Mouse (Mus musculus): ENCODE measurements around the gene Aifm1.
"Not testable (repeated sequence)": the region's sequence is repeated elsewhere in the genome, so short reads cannot be mapped to it uniquely, and the experiment has no call there.

Gene Aifm1

DNA sequence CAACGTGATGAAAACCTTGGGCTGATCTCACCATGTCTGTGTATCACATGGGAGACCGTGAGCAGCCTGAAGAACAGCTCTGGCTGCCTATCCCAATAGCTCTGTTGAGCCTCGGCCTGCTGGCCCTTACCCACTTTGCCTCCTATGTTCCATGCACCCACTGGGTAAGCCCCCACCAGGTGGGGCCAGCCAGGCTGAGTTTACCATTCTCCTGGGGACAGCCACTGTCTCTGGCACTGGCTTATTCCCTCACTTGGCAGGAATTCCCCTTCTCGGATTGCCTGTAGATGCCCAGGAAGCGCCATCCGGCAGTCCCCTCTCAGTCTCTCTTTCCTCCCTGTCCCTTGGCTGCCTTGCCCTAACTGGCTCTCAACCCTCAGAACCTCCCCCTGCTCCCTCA, 56.4 kb downstream of the Aifm1 start:
- no peak for DNase-seq (ENCODE audit: low spot score in 2 of 2)

DNA sequence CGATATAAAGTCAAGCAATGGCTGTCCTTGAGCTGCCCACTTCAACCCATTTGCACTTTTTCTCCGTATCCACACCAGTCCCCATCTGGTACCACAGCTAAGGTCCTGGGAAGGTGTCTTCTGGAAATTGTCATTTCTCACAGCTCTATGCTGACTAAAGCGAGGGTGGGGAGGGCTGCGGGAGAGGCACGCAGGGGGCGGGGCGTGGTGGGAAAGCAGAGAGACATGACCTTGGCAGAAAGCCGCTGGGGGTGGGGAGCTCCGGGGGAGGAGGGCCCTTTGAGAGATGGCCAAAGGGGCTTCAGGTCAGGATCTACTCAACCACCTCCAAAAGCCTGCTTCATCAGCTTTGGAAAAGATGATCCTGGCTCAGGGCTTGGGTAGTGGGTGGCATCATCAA, 58.3 kb downstream of the Aifm1 start:
- DNase-seq (ENCODE audit: low spot score in 2 of 2): no peak

DNA sequence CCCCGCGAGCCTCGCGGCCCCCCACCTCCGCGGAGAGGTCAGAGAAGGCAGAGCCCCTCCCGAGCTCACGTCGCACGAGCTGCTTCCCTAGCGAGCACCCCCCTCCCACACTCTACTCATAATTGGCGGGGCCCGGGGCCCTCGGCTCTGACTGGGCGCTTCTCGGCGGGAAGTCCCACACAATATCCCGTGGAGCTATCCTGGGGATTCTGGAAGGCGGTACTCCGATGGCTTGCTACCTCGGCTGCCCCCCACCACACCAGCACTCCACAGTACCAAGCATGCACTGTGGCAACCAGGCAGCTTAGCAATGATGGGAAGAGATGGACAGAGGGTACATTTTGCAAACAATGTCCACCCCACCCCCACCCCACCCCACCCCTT, 58.9 kb downstream of the Aifm1 start:
- no peak for DNase-seq (ENCODE audit: low spot score in 2 of 2)

DNA sequence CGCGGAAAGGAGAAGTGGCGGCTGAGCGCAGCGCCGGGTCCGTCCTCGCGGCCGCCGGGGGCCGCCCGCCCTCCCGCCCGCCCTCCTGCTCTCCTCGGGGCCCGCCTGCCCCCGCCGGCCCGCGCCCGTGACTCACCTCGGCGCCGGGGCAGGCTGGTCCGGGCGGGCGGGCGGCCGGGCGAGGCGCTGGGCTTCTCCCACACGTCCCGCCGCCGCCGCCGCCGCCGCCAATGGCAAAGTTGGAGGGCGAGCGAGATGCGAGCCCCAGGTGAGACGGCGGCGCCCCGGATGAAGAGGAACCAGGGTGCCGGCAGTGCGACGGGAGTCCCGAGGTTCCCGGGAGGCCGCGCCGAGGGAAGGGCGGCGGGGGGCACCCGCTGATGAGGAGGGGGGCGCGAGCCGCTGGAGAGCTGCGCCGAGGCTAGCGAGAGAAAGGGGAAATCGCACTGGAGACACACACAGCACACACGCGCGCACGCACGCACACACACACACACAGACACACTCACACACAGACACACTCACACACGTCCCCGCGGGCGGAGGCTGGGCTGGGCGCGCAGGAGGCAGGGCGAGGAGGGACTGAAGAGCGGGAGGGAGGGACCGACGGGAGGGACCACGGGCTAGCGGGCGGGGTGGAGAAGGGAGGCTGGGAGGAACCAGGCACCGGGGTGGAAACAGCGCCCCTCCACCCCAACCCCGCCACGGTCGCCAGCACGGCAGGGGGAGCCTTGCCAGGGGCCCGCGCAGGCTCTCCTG, 59.4 kb downstream of the Aifm1 start:
- peak; percentile 62 to 78 for DNase-seq (ENCODE audit: low spot score in 2 of 2)

DNA sequence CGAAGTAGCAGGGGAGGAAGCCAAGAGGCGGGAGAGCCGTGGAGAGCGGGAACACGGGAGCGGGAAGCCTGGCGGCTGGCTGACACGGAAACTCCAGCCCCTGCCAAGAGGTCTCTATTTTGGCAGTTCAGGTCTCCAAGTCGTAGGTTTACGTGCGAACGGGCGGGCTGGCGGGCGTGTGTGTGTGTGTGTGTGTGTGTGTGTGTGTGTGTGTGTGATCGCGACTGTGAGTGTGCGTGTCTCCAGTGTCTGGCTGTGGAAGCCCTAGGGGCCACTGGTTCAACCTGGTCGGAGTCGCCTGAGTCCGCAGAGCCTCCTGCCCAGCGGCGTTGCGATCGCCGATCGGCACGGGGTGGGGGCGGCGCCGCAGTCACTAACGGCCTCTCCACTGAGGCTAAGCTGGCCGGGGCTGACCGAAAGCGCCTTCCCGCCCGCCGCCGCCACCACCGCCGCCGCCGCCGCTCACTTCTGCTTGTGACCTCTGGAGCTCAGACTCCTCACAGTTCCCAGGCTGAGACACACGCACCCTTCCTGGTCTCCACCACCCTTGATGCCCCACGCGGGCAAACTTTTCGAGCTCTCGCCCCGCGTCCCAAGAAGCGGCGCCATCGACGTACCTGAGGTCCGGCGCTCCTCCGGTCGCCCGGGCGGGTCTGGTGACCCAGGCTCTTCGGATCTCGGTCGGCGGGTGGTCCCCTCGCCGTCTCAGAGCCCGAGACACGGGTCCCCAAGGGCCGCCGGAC, 60.3 kb downstream of the Aifm1 start:
- DNase-seq (ENCODE audit: low spot score in 2 of 2): peak in 1 of 2 experiments; percentile 34

DNA sequence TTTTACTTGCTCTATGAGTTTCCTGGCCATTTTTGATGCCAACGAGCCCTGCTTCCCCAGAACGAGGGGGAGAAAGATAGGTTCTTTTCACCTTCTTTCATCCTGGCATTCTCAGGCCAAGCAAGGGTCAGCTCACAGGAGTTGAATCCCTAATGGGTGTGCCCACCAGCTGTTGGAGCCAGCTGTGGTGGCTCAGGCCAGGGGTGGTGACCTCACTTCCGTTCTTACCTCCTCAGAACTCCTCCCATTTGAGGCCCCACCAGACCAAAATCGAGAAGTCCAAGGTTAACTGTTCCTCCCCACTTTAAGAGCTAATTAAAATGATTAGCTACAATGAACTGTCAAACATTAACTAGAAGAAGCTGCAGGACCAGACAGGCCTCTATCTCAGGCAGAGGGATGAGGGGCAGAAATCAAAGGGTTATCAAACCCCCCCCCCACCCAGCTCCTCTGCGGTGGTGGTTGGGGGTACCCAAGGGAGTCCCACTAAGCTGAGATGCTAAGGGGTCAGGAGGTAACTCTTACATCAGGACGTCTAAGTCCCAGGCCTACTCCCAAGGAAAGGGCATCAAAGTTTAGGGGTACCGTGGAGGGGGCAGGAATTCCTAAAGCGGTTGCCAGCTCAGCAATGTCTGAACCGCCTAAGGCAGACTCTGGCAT, 61.0 kb downstream of the Aifm1 start:
- DNase-seq (ENCODE audit: low spot score in 2 of 2): no peak

DNA sequence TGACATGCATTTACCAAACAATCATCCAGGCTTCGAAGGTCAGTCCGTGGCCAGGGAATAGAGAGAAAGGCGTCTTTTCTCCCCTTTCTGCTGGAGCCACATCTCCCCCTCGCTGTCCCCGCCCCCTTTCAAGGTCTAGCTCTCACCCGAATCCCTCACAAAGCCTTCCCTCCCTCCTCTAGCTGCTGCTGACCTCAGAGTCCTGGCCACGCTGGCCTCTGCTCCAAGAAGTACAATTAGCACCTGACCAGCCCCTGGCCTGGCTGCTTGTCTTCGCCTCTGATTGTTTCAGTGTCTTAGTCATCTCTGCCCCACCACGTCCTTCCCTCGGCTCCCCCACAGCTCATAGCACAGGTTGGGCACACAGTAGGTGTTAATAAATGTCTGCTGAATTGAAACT, 63.7 kb downstream of the Aifm1 start:
- no peak for DNase-seq (ENCODE audit: low spot score in 2 of 2)

DNA sequence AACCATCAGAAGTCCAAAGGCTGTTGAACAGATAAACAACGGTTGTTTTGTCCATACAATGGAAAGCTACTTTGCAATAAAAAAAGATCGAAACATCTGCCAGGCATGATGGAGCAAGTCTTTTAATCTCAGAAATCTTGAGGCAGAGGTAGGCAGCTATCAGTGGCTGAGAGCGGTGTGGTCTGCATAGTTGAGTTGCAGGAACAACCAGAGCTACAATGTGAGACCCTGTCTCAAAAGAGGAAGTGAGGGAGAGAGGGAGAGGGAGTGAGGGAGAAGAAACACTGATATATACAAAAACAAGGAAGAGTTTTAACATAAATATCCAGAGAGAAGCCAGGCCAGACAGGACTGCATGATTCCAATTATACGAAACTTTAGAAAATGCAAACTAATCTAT, 68.7 kb downstream of the Aifm1 start:
- no peak for DNase-seq (ENCODE audit: low spot score in 2 of 2)

DNA sequence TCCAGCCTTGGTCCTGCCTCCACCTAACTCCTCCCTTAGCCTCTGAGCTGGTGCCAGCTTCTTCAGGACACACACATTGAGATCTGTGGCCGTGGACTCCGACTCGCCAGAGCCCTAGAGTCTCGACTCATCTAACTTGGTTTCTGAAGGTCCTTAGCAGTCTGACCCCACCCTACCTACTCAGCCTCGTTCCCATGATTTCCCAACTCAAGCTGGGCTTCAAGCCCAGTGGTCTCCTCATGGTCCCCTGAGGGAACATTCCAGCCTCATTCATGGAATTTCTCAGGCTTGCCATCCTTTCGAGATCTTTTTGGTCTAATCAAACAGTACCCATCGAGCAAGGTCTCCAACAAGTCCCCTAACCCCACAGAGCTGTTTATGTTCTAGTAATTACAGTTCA, 71.4 kb downstream of the Aifm1 start:
- DNase-seq (ENCODE audit: low spot score in 2 of 2): no peak

DNA sequence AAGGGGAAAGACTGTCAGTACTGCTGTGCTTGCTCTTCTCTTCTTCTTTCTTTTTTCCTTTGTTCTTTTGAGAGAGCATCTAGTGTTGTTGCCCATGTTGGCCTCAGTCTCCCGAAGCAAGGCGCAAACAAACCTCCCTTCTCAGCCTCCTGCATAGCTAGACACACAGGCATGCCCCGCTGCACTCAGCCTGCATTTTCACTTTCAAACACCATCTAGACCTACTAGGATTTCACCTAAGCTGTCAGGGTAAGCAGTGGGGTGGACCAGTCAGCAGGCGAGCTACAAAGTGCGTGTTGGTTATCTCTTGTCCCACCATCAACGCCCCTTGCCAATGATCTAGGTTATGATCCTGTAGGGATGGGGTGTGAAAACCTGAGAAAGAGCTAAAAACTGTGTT, 71.8 kb downstream of the Aifm1 start:
- DNase-seq (ENCODE audit: low spot score in 2 of 2): no peak

DNA sequence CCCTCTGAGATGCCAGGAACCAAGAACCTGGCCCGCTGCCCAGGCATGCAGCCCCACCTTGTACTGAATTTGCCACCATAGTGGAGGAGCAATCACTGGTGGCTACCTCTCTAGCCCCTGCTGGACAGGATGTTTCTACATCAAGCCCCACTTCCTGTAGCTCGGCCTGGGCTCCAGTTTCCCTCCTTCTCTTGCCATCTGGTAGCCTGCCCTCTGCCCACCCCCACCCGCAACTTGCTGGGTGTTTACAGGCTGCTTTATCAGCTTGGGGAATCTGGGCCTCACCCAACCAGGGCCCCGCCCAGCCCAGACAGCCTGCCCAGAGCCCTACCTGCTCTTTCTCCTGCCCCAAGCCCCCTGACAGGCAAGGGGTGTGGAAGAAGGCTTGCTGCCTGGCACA, 74.3 kb downstream of the Aifm1 start:
- DNase-seq (ENCODE audit: low spot score in 2 of 2): no peak

DNA sequence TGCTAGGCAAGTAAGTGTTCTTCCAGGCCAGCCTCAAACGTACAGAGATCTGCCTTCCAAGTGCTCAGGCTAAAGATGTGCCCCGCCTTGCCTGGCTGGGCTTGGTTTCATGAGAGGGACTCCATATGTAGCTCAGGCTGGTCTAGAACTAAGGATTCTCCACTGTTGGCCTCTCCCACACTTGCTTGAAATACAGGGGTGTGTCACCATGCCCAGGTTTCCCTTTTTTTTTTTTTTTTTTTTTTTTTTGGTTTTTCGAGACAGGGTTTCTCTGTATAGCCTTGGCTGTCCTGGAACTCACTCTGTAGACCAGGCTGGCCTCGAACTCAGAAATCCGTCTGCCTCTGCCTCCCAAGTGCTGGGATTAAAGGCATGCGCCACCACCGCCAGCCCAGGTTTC, 77.3 kb downstream of the Aifm1 start:
- not testable (repeated sequence) for DNase-seq (ENCODE audit: low spot score in 2 of 2)

DNA sequence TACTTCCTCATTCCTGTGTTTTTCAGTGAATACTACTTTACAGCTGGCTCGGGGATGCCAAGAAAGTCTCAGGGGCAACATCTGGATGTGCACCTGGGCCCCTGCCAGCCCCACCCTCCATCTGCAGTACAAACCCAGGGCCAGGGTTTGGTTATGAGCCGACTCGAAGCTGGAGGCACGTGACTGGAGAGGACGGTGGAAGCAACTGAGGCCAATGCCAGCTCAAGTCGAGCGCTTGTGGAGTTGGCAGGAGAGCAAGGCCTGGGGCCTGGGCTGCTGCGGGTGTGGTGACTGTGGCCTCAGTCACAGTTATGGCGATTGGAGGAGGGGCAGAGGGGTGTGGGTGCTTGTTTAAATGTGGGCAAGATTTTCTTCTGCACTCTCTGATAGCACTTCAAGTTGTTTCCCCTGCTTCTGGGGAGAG, 77.9 kb downstream of the Aifm1 start:
- DNase-seq (ENCODE audit: low spot score in 2 of 2): no peak

DNA sequence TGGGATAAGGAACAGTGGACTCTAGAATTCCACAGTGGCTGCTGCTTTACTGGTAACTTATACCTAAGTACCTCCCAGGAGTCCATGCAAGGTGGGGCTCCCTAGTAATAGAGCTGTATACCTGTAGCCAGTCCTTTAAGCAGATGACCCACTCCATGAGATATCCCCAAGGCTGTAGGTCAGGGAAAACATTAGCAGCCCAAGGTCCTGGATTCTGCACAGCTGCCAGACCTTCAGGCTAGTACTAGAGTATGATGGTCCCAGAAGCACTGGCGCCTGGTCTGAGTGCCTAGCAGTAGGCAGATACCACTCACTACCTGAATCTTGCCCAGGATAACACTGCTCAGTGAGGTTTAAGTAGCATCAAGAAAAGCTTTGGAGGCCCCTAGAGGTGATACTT, 79.1 kb downstream of the Aifm1 start:
- DNase-seq (ENCODE audit: low spot score in 2 of 2): no peak

DNA sequence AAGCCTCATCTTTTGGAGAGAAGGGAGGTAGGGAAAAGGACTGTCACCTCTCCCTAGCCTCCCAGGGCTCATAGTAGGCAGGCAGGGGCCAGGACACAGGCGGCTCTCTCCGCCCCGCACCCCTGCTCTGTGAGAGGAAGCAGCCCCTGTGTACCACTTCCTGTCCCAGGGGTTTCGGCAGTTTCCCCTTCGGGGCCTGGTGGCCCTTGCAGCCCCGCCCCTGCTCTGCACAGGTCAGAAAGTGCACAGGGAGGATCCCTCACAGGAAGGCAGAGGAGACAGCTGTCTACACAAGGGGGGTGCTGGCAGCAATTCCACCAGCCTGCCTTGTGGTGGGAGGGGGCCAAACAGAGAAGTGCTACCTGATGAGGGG, 79.8 kb downstream of the Aifm1 start:
- DNase-seq (ENCODE audit: low spot score in 2 of 2): no peak

DNA sequence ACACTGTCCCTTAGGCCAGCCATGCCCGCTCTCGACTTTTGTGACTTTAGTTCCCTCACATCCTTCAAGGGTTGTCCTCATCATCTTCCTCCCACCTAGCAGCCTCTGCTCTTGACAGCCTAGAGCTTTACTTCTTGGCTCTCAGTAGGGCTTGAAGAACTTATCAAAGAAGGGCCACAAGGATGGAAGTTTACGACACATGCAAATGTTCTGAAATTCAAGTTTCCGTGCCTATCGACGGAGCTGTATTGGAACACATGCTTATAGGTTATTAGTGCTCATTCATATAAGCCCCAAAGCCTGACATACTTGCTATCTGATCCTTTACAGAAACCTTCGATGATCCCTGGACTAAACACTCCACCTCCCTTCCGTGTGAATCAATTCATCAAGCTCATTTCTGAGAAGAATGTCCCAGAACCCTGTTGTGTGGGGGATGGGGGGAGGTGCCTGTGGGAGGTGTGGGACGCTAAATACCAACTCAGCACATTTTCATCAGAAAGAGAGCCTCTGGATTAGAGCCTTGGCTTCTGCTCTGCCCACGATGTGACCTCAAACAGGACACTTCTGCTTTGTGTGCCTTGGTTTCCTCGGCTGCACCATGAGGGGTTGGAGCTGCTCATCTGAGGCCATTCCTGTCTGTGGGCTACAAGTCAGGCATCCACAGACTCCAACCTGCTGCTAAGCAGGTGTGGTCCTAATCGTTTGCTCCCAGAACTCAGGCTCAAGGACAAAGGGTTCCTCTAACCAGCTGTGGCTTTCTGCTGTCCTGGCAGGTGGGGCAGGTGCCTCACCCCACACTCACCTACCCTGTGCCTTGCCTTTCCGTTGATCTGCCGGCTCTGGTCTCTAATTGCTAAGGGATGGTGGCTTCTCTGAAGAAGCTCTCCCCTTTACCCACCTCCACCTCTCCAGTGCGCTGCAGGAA, 80.5 kb downstream of the Aifm1 start:
- DNase-seq (ENCODE audit: low spot score in 2 of 2): no peak

DNA sequence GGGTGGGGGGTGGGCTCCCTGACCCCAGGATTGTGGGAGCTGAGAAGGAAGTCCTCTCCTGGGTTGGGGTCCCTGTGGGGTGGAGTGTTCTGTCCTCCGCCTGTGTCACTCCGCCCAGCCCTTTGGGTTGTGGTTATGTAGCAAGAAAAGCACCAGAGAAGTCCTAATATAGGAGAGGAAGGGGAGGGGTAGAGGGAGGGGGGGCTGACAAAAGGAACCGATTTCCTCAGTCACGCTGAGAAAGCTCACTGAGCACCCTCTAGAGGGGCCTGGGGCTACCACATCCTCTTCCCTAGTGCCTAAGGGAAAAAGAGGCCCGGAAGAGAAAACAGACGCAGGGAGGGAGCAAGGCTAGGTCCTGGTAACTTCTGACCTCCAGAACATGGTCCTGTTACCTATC, 83.8 kb downstream of the Aifm1 start:
- no peak for DNase-seq (ENCODE audit: low spot score in 2 of 2)

DNA sequence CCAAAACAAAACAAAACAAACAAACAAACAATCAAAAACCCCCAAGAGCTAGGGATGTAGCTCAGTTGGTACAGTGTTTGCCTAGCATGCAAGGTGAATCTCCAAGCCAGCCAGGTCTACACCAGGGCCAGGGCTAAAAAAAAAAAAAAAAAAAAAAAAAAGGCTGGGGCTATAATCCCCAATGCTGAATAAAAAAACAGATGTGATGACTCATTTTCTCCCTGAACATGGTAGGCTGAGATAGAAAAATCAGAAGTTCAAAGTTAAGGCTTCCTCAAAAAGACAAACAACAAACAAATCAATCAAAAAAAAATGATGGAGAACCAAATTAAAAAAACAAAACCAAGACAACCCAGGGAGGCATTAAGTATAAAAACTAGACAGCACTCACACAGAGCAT, 84.3 kb downstream of the Aifm1 start:
- DNase-seq (ENCODE audit: low spot score in 2 of 2): no peak

DNA sequence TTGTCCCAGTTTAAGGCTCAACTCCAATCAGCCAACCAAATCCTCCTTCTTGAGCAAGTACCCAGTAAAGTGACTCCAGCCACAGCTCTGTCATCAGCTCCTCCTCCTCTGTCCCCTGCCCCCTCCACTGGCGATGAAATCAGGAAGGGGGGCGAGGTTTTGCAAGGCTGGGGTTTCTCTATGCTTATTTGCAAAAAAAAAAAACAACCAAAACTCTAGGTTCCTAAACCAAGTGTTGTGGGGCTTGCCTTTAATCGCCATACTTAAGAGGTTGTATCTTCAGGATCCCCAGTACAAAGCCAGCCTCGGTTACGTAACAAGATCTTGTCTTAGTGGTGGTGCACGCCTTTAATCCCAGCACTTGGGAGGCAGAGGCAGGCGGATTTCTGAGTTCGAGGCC, 84.7 kb downstream of the Aifm1 start:
- DNase-seq (ENCODE audit: low spot score in 2 of 2): no peak

DNA sequence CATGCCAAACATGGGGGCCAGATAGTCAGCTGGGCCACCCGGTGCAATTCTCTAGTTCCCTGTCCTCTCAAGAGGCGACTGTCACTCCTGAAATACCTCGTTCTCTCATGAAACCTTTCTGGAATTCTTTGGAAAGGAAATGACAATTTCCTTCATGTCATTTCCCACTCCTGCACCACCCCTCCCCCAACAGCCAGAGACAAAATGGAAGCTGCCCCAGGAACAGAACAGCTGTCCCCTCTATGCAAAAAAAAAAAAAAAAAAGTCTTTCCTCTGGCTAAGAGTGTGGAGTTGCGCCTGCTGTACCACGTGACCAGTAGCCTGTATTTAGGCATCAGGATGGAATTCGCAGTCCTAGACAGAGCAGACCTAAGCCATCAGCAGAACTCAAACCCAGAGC, 85.1 kb downstream of the Aifm1 start:
- no peak for DNase-seq (ENCODE audit: low spot score in 2 of 2)

DNA sequence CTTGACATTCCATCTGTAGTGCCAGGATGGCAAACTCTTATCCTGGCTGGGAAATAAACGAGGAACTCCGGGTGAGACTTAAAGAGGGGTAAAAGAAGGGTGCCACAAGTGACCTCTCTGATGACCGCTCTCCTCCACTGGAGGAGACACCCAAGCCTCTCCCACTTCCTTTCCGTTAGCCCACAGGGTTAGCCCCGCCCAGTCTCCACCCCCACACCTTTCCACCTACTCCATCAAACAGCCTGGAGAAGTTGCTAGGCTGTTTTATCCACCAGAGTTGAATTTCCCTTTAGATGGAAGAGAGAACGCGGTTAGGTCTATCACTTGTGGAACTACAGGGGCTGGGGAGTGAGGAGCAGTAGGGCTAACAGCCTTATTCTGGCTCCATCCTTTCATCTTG, 88.1 kb downstream of the Aifm1 start:
- peak in 1 of 2 experiments; percentile 25 for DNase-seq (ENCODE audit: low spot score in 2 of 2)
